Mouse (Mus musculus): ENCODE data around the gene Nop2.
"Not testable (repeated sequence)": the region's sequence is repeated elsewhere in the genome, so short reads cannot be mapped to it uniquely, and the experiment has no call there.

Gene Nop2

GRCm38 (mm10) chr6:125154550-125154949 lies 22.8 kb downstream of the Nop2 start:
- DNase-seq (ENCODE audit: low spot score), result peak; percentile 53

- no peak for DNase-seq (ENCODE audit: low spot score)
These were observed 23.6 kb downstream of the Nop2 start for GRCm38 (mm10) chr6:125155262-125155661.

DNA sequence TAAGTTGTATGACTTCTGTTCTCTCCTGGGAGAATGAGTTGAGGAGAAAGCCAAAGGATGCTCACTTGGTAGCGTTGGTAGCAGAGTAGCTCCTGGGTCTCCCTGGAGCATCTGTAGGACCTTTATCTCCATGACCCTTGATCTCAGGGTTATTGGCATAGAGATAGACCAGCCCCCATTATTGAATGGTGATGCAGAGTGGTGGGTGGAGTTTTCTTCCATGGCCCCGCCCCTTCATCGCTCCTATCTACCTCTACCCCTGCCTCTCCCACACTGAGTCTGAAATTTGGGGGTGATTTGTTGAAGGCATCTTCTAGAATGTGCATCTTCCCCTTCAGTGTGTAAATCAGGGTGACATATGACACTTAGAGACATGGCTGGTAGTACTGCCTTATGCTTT lies 24.8 kb downstream of the Nop2 start:
- no peak for DNase-seq (ENCODE audit: low spot score)

DNA sequence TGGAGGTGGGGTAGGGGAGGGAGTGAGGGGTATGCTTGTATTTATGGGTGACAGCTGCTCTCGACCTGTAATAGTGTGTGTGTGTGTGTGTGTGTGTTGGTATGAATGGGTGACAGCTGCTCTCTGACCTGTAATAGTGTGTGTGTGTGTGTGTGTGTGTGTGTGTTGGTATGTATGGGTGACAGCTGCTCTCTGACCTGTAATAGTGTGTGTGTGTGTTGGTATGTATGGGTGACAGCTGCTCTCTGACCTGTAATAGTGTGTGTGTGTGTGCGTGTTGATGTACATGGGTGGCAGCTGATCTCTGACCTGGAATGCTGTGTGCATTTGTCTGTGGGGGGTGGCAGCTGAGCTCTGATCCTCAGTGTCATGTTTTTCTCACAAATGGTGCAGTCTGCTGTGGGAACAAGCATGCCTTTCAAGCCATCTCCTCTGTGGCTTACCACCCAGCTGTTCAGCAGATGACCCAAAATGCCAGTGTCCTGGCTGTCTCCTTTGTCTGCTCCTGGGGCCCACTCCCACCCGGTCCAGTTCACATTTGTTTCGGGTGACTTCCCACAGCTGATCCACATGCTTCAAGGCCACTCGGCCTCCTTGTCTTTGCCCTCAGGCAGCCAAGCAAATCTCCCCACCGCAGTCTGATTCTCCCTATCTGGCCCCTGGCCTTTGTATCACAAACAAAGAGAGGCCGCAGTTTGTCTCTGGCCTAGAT lies 25.4 kb downstream of the Nop2 start:
- peak; percentile 73 for DNase-seq (ENCODE audit: low spot score)

- no peak for DNase-seq (ENCODE audit: low spot score)
These were observed 27.3 kb downstream of the Nop2 start for GRCm38 (mm10) chr6:125158944-125159492.

DNA sequence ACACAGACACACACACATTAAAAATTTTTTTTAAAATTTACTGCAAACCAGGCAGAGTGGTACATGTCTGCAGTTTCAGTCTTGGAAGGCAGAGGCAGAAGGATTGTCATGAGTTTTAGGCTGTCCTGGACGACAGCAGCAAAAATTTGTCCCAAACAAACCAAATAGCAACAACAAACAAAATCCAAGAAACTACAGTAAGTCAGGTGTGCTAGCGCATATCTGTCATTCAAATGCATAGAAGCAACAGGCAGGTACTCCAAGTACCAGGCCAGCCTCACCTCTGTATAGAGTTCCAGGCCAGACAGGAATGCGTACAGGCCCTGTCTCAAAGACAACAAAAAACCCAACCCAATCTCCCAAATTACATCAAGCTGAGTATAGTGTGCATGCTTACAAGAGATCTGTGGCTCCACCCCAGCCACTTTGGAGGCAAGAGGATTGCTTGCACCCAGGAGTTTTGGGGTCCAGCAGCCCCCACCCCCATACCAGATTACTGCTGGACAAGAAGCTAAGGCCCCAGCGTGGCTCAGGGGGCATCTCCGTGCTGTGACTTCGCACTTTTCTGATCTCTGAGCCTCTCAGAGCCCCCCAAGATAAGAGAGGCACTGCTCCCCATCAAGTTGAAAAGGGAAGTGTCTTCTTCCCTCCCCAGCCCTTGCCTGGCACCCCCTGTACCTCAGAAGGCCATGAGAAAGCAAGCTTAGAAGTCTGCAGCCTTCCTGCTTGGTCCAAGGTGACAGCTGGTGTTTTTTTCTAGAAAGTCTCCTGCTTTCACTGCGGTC lies 28.3 kb downstream of the Nop2 start:
- DNase-seq (ENCODE audit: low spot score), result no peak

- DNase-seq (ENCODE audit: low spot score), result no peak
These were observed 28.8 kb downstream of the Nop2 start for GRCm38 (mm10) chr6:125160558-125160853.

DNA sequence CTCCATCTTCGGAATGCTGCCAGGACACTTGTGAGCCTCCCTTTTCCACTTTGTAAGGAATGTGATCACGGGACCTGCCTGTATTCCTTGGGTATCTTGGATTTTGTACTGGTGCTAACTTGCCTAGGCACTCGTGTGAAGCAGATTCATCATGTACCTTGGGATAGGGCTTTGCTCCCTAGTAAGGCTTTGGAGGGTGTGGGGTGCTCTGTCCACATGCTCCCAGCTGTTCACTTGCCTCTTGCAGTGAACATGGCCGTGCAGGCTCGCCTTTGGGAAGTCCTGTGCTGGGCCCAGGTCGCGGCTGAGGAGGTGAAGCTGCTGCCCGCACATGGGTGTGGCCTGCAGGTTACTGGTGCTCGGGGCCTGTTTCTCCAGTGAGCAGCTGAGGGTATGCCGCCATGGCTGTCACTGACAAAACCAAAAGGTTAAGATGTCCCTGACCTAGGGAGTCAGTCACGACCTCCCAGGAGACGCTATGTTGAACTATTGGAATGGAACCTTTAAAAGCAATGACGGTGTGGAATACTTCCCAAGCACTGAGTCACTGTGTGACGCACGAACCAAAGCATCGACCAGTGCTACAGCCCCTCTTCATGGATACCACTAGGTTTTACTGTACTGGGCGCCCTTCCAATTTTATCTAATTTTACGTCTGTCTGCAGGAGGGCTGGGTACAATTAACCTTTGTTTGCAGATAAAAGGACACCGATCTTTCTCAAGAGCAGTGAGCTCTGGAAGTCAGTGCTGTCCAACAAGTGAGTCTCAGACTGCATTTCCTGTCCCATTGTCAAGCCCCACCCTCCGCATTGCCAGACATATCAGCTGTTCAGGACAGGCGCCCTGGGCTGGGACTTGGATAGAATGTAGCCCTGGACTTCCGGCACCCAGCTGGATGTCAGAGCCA lies 29.4 kb downstream of the Nop2 start:
- peak; percentile 78 for DNase-seq (ENCODE audit: low spot score)

DNA sequence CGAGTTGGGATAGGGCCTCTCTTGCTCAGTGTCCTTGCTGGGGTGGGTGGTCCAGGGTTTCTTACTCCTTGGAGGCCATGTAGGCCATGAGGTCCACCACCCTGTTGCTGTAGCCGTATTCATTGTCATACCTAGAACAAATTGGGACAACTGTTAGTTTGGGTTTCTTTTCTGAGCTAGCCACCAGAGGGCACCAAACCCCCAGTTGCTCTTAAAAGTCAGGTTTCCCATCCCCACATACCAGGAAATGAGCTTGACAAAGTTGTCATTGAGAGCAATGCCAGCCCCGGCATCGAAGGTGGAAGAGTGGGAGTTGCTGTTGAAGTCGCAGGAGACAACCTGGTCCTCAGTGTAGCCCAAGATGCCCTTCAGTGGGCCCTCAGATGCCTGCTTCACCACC lies 30.3 kb downstream of the Nop2 start:
- peak; percentile 69 for DNase-seq (ENCODE audit: low spot score)

DNA sequence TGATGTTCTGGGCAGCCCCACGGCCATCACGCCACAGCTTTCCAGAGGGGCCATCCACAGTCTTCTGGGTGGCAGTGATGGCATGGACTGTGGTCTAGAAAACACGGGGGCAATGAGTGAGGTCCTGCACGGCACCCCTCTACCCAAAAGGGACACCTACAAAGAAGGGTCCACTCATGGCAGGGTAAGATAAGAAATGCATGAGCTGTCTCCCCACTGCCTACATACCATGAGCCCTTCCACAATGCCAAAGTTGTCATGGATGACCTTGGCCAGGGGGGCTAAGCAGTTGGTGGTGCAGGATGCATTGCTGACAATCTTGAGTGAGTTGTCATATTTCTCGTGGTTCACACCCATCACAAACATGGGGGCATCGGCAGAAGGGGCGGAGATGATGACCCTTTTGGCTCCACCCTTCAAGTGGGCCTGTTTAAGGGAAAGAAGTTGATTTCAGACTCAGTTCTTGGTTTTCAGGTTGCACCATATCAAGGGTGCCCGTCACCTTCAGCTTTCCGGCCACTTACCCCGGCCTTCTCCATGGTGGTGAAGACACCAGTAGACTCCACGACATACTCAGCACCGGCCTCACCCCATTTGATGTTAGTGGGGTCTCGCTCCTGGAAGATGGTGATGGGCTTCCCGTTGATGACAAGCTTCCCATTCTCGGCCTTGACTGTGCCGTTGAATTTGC lies 31.1 kb downstream of the Nop2 start:
- DNase-seq (ENCODE audit: low spot score), result not testable (repeated sequence)

DNA sequence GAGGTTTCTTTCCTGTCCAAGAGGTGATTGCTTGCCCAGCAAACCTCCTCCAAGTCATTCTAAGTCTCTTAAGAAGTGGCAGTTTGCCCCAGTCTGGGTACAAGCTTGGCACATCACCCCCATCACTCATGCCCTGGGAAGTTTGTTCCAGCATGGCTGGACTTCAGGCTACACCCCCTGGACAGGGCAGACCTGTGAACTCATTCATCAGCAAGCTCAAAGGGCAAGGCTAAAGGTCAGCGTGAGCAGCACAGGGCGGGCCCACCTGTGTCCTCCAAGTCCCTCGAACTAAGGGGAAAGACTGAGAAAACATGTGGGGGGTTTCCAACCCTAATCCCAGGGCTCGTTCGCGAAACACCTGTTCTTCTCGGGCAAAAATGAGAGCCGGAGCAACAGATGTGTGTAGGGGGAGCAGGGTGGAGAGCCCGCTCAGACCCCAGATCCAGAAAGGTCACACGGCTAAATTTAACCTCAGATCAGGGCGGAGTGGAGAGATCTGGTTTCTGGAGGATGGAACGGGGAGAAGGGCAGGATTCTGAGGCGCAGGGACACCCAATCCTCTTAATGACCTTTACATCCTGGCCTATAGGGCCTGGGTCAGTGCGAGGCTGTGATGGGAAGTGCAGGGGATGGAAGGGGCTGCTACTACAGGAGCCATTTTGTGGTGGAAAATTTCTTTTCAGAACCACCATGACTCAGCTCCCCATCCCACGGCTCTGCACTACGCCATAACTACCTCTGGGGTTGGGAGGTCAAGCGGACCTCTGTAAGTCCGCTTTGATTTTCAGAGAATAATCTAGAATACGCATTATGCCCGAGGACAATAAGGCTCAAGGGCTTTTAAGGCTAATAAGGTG lies 32.3 kb downstream of the Nop2 start:
- no peak for DNase-seq (ENCODE audit: low spot score)

DNA sequence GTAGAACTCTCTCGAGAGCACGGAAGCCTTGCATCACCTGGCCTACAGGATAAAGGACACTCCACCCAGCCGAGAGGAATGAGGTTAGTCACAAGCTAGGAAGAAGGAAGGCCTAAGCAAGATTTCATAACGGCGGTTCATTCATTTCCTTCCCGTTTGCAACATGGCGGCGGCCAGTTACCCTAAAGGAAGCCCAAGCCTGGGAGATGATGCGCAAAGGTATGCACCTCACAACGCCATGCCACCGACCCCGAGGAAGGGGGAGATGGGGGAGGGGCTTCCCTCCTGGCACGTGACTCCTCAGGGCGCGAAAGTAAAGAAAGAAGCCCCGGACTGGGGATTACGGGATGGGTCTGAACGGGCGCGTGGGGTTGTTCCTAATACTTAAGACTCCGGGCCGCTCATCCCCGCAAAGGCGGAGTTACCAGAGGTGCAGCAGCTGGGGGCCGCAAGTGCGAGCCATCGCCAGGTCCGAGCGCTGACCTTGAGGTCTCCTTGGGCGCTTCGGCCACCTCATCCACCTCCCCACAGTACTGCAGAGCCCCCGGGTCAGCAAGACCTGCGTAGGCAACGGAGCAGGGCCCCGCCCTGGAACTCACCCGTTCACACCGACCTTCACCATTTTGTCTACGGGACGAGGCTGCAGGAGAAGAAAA lies 33.1 kb downstream of the Nop2 start:
- DNase-seq (ENCODE audit: low spot score), result peak; percentile 88

- peak; percentile 98 for DNase-seq (ENCODE audit: low spot score)
These were observed 33.7 kb downstream of the Nop2 start for GRCm38 (mm10) chr6:125165328-125165891.

DNA sequence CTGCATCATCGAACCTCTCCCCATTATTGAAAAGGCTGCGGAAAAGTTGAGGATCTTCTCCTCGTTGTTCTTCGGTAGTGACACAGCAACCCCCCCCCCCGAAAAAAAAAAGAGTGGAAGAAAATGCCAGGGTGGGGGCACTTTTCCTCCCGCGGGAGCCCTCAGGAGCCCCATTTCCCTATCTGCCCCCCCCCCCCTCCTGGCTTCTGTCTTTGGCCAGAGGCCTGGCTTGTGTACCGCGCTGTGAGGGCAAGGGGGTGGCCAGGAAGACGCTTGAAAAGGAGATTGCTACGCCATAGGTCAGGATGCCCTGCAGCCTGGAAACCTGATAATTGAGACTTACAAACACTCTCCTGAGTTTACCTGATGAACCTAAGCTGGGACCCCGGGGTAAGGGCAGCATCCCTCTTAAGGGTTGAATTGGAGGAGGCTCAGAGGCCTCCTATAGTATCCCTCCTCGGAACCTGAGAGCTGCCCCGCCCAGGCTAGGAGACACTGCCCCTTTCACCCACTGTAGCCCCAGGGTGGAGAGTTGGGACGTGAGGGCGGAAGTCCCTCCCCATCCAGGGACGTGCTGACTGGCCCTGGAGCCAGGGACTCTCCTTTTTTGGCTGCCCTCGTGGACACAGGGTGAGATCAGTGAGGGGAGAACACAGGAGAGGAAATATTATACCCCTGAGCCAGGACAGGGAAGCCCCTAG lies 34.5 kb downstream of the Nop2 start, which contains the start of gene Gapdh:
Gapdh (minus strand) TSS at position 417 of the 701 bp plus-strand sequence.
- peak; percentile 91 for DNase-seq (ENCODE audit: low spot score)

DNA sequence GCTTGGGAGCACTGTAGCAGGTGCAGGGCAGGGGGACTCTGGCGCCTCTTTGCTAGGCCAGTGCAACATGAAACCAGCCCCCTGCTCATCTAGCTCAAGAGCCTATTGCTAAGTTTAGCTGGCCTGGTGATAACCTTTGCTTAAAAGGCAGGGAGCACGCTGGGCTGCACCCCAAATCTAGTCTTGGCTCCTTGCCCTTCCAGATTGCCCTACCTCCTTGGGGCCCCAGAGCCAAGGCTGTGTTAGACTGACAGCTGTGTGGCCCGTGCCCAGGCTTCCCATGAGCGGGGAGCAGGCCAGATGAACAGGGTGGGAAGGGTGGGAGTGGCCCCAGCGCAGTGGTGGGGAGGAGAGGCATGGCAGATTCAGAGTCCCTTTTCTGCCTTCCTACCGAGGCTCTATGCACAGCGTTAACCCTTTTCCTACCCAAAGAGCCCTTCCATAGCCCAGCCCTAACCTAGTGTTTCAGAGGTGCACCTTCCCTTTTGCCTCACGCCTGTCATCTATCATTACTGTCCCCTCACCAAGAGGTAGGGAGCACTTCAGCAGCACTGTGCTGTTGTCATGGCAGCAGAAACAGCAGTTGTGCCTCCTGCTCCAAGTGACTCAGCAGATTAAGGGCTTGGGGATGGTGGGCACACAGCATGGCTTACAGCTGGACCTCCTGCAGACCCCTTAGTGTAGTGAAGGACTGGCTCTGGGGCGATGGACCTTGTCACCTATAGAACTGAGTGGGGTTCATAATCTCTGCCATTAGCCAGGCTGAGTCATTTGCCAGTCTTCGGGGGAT lies 35.3 kb downstream of the Nop2 start:
- peak; percentile 67 for DNase-seq (ENCODE audit: low spot score)

DNA sequence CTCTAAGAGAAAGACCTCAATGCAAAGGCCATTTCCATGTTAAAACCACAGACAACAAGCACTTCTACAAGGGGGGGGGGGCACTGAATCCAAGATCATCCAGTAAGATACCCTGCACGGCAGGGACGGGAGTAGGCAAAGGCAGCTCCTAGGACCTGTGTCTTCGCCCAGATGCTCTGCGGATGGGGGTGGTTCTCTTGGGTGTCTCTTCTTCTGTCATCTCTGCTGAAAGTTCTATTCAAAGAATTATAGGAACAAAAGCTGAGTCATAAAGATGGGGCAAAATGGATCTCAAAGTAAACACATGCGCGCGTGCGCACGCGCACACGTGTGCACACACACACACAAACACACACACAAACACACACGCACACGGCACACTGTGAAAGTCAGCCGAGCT lies 36.4 kb downstream of the Nop2 start:
- DNase-seq (ENCODE audit: low spot score), result no peak

GRCm38 (mm10) chr6:125170194-125170593 lies 38.5 kb downstream of the Nop2 start:
- DNase-seq (ENCODE audit: low spot score), result no peak

DNA sequence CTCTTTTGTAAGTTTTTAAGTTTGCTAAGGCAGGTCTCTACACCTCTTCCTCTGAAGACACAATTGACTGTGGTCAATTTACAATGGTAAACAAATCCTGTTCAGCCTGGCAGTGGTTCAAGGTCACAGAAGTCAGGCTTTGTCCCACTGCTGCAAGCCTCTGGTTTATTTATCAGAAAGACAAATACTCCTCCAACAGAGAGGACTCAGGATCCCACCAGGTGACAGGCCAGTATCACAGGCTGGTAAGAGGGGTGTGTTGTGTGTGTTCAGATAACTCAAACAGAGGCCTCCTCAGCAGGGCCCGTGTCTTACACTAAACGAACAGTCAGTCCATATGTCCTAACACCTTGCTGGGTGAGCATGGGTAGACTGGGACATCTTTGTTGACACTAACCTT lies 40.8 kb downstream of the Nop2 start:
- DNase-seq (ENCODE audit: low spot score), result no peak
